Mouse (Mus musculus): ENCODE data around the gene Mthfd1.

DNA sequence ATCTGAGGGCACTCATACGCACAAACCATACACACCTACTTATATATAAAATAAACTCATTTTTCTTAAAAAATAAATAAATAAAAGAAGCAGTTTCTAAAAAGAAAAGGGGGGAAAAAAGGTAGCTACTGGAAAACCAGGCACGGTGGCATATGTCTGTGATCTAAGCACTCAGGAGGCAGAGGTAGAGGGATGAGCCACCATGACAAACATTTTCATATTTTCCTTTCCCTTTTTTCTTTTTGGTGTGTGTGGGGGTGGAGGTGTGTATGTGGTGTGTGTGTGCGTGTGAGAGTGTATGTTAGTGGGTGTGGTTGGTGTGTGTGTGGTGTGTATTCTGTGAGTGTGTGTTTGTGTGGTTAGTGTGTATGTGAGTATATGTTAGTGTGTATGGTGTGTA lies 14.4 kb upstream of the Mthfd1 start:
- TF ChIP-seq POLR2A (IDR thresholded peaks at IDR 0.05; ENCODE audit: control insufficient read depth, low read depth, low read length) (no peak), CTCF (IDR thresholded peaks at IDR 0.05; ENCODE audit: control insufficient read depth, insufficient read depth, insufficient replicate concordance, low read depth, low read length) (no peak)

Measured in testis, adult 2 months (tissue).